Mouse (Mus musculus) forebrain, embryonic 10.5 days (tissue): ENCODE data around the gene 1700017B05Rik. TPM values are rescaled to one million over a fixed set of nuclear protein-coding genes. Genes with fewer than 3 reads are reported as not detected.
"Not testable (repeated sequence)": the region's sequence is repeated elsewhere in the genome, so short reads cannot be mapped to it uniquely, and the experiment has no call there.

Source experiments
- DNase-seq: peaks from one replicate; pipeline ENCODE4 v3.0.0-alpha.2; 2017; ENCODE audit warnings: low spot score; ENCODE audit errors: extremely low spot score
- H3K27ac ChIP-seq: fragments of 300-500 bp; sonication (generic); 2 replicates; pipeline ENCODE4 v1.5.1; 2016; ENCODE audit warnings: mild to moderate bottlenecking
- H3K27me3 ChIP-seq: fragments of 300-500 bp; sonication (generic); 2 replicates; pipeline ENCODE4 v1.6.1; 2016; ENCODE audit warnings: mild to moderate bottlenecking; ENCODE audit not compliant: poor library complexity, severe bottlenecking
- H3K36me3 ChIP-seq: fragments of 300-500 bp; sonication (generic); replicated peaks from 2 replicates; pipeline ENCODE4 v1.6.1; 2016; ENCODE audit warnings: mild to moderate bottlenecking, moderate library complexity
- H3K4me1 ChIP-seq: fragments of 300-500 bp; sonication (generic); 2 replicates; pipeline ENCODE4 v1.6.1; 2016
- H3K4me3 ChIP-seq: fragments of 300-500 bp; sonication (generic); 2 replicates; pipeline ENCODE4 v1.5.1; 2016; ENCODE audit warnings: mild to moderate bottlenecking, moderate library complexity
- H3K9me3 ChIP-seq: fragments of 300-500 bp; sonication (generic); 2 replicates; pipeline ENCODE4 v1.6.1; 2016; ENCODE audit warnings: mild to moderate bottlenecking, moderate library complexity
- WGBS: fragments of 180-500 bp; shearing (Covaris S2); methylation state at CpG from one replicate; pipeline ENCODE4 v1.1.7; 2016; 5-methylcytosine and 5-hydroxymethylcytosine counted together
- polyA plus RNA-seq: library from polyadenylated mRNA; unstranded; fragments of >200 nt; fragmentation: Nextera tagmentation; extraction: Ambion mirVana; gene quantifications from 2 replicates; pipeline ENCODE4 v1.2.1, GENCODE M21; 2016

Gene 1700017B05Rik
- polyA plus RNA-seq, 1 experiment from 2014 or later, result 14.8 TPM

DNA sequence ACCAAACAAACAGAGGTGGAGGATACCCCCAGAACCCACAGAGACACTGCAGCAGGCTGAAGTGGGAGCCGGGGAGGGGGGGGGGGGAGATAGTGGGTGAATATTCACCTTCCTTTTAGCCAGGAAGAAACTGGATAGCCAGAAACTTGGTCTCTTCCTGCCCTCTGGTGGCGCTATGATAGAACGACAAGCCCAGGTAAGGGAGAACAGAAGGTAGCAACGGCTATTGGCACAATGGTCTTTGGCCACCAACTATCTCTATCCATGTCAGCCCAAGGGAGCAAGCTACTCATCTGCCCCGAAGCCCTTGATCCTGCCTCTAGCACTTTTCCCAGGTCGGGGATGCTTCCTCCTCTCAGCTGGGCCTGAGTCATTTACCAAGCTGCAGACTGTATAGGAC lies 42.1 kb downstream of the 1700017B05Rik start:
- Histone ChIP-seq H3K4me3 (no peak overlapping the region), H3K36me3 (no peaks in the 10 kb centered on the region), H3K27ac (no peak overlapping the region), H3K9me3 (no peaks in the 10 kb centered on the region), H3K27me3 (no peaks in the 10 kb centered on the region), H3K4me1 (no peaks in the 10 kb centered on the region)
- 30% methylated on average over 6 of the region's 6 CpGs for WGBS
- DNase-seq, result no peak

DNA sequence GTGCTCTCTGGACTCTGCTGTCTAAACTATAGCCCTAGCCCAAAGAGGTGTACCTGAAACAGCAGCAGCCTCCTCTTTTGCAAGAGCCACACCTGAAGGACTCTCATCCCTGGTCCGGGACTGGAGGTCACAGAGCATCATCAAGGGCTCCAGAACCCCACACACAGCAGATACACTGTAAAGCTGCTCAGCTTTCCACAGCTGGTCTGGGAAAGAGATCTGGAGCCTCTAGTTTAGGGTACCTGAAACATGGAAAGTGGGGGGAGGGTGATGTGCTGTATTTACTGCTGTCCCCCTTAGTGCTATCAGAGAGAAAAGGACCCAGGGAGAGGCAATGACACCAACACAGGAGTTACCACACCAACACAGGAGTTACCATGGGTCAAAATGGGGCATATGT lies 42.9 kb downstream of the 1700017B05Rik start:
- 84% methylated on average over 1 of the region's 1 CpGs for WGBS

DNA sequence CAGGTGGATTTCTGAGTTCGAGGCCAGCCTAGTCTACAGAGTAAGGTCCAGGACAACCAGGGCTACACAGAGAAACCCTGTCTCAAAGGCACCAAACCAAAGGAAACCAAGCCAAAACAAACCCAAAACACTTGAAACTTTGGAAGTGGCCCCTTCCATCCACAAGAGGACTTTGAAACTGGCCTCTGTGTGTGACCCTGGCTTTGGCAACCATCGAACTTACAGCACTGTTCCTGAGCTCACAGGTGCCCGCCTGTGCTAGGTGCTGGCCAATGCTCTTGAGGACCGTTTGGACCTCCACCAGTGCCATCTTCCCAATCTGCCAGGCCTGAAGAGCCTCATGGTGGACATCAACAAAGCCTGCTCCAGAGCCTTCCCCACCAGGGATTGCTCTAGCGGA lies 43.6 kb downstream of the 1700017B05Rik start:
- 89% methylated on average over 5 of the region's 5 CpGs for WGBS
- no peak overlapping the region for H3K4me3 ChIP-seq
- no peaks in the 10 kb centered on the region for H3K27me3 ChIP-seq
- H3K4me1 ChIP-seq, result no peaks in the 10 kb centered on the region
- no peaks in the 10 kb centered on the region for H3K9me3 ChIP-seq
- H3K27ac ChIP-seq, result no peak overlapping the region
- no peaks in the 10 kb centered on the region for H3K36me3 ChIP-seq
- DNase-seq, result no peak

More for the DNA sequence above, 42.9 kb downstream of the 1700017B05Rik start:
- Histone ChIP-seq H3K4me1 (no peaks in the 10 kb centered on the region), H3K9me3 (no peaks in the 10 kb centered on the region), H3K27ac (no peak overlapping the region), H3K4me3 (no peak overlapping the region), H3K27me3 (no peaks in the 10 kb centered on the region), H3K36me3 (no peaks in the 10 kb centered on the region)
- no peak for DNase-seq

DNA sequence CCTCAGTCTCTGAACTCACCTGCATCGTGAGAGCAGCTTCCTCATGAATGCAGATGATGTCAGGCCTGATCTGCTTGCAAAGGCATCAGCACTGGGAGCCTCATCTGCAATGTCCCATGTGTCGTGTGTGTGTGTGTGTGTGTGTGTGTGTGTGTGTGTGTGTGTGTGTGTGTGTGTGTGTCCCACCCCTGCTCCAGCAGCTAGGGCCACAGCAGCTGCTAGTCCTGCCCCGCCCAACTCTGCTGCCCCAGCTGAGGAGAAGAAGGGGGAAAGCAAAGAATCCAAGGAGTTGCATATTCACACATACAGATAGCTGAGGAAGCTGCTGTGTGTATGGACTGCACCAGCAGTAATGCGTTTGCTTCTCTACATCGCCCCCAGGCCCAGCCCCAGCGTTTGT lies 45.2 kb downstream of the 1700017B05Rik start:
- Histone ChIP-seq H3K36me3 (no peaks in the 10 kb centered on the region), H3K4me1 (no peaks in the 10 kb centered on the region), H3K27me3 (no peaks in the 10 kb centered on the region), H3K4me3 (no peak overlapping the region), H3K27ac (no peak overlapping the region), H3K9me3 (no peaks in the 10 kb centered on the region)
- DNase-seq, result no peak
- WGBS, result 85% methylated on average over 6 of the region's 6 CpGs

DNA sequence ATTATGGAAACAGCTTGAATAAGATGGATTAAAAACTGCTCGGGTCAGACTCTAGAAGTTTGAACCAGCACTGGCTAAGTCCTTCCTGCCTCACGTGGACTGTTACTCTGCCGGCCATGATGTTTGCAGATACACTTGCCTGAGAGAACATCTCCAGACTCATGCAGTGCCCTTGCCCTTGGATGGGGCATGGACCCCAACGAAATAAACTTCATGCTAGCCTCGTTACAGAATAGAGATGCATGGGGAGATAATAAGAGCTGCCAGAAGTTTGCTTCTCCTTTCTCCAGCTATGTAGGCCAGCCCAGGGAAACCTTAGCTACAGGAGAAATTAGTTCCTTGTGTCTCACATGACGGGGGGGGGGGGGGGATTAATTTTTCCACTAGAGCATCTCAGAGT lies 47.9 kb downstream of the 1700017B05Rik start:
- Histone ChIP-seq H3K4me3 (no peak overlapping the region), H3K27me3 (no peaks in the 10 kb centered on the region), H3K9me3 (no peaks in the 10 kb centered on the region), H3K27ac (no peak overlapping the region), H3K36me3 (no peaks in the 10 kb centered on the region), H3K4me1 (no peaks in the 10 kb centered on the region)
- 81% methylated on average over 6 of the region's 6 CpGs for WGBS
- DNase-seq, result no peak

DNA sequence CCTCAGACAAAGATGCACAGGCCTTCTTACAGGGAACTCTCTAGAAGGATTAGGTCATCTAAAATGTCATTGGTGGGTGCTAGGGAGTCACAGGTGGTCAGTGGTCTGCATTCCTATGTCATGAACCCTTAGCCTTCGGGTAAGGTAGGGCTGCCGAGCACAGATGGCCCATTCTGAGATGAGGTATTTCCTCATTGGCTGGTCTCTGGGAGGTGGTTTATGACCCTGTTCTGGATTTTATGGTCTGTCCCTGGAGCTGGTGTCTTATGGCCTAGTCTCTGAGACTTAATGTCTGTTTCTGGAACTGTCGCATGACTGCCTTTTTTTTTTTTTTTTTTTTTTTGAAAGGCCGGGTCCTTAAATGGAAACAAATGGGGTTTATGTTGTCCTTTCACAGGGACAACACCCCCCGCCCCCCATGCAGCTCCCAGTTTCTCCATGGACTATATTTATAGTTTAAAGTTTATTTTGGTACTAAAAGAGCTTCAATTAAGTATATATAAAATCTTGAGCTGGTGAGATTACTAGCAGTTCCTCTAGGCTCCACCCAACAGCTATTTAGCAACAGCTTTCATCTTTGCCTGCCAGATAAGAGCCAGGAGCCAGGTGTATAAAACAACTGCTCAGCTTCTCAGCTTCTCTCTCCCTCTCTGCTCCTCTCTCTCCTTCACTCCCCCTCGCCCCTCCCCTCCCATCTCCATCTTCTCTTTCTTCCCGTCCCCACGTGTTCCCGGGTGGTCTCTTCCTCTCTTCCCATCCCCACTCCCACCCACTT lies 49.8 kb downstream of the 1700017B05Rik start:
- no peaks in the 10 kb centered on the region for H3K4me1 ChIP-seq
- no peak for DNase-seq
- H3K36me3 ChIP-seq, result no peaks in the 10 kb centered on the region
- H3K9me3 ChIP-seq, result no peaks in the 10 kb centered on the region
- no peak overlapping the region for H3K27ac ChIP-seq
- H3K4me3 ChIP-seq, result no peak overlapping the region
- 80% methylated on average over 9 of the region's 9 CpGs for WGBS
- H3K27me3 ChIP-seq, result no peaks in the 10 kb centered on the region

DNA sequence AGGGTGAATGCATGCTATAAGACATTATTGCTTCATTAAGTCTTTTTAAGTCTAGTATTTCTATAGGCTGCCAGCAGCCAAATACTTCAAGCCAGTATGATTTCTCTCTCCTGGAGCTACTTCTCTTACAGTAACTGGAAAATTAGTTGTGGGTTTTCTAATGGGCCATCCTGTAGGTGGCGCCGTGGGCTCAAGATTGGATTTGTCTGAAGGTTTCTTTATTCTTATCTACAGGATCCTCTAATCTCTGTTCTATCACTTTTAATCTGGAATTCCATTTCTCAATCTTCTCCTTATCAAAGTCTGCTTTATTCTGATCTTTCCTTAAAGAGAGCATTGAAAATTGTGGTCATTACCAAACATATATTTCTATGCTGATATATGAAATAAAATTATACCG lies 53.1 kb downstream of the 1700017B05Rik start:
- Histone ChIP-seq H3K36me3 (no peaks in the 10 kb centered on the region), H3K4me3 (no peak overlapping the region), H3K4me1 (no peaks in the 10 kb centered on the region), H3K9me3 (no peaks in the 10 kb centered on the region), H3K27ac (no peak overlapping the region), H3K27me3 (no peaks in the 10 kb centered on the region)
- no peak for DNase-seq
- 31% methylated on average over 3 of the region's 3 CpGs for WGBS

DNA sequence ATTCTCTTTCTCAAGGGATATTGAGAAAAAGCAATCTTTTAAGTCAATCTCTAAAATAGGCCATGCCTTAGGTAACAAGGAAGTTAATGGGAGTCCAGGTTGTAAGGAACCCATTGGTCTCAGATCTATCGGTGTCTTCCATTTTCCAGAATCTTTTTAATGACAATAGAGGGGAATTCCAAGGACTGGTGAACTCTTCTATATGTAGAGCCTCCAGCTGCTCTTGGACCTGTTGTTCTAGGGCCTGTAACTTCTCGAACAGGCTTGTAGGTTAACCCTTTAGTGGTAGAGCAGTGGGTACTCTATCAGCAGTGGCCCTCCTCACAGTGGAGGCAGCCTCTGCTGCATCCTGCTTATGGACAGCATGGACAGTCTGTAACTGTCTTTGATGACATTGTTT lies 55.5 kb downstream of the 1700017B05Rik start:
- no peak for DNase-seq
- Histone ChIP-seq H3K27me3 (no peaks in the 10 kb centered on the region), H3K4me3 (no peak overlapping the region), H3K27ac (no peak overlapping the region), H3K36me3 (no peaks in the 10 kb centered on the region), H3K4me1 (no peaks in the 10 kb centered on the region), H3K9me3 (no peaks in the 10 kb centered on the region)
- WGBS, result 76% methylated on average over 2 of the region's 2 CpGs

DNA sequence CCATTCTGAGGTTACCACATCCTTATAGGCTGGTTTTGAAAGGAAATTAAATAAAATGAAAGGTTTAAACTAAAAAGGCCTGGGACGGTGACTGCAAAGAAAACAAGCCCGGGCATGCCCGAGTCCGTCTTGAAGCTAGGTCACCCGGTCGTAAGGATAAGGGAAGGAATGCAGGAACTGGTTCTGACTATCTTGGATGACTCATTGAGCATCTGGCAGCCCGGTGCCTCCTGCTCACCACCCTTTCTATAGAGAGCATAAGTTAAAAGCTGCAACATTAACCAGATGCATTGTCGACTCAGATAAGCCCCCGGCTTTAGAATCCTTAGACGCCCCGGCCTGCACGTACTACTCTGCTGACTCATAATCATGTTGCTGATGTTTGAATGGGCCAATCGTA lies 58.8 kb downstream of the 1700017B05Rik start:
- not testable (repeated sequence) for H3K27ac ChIP-seq, H3K4me1 ChIP-seq, H3K36me3 ChIP-seq, H3K9me3 ChIP-seq, DNase-seq, H3K4me3 ChIP-seq, H3K27me3 ChIP-seq
- 91% methylated on average over 13 of the region's 13 CpGs for WGBS

Other genes with a start within 250 kb of the 1700017B05Rik start
- 53.9 and 54.5 TPM in 2 replicates for gene Sin3a, start 190.6 kb downstream of the 1700017B05Rik start, polyA plus RNA-seq
- gene Man2c1, start 131.9 kb downstream of the 1700017B05Rik start, polyA plus RNA-seq, result 63.3 and 68.8 TPM in 2 replicates
- gene Neil1, start 114.3 kb downstream of the 1700017B05Rik start, polyA plus RNA-seq, result 5.6 and 6.0 TPM in 2 replicates
- 106 and 111 TPM in 2 replicates for gene Commd4, start 104.3 kb downstream of the 1700017B05Rik start, polyA plus RNA-seq
- gene Trcg1, start 26.1 kb downstream of the 1700017B05Rik start, polyA plus RNA-seq, result 0.05 TPM in 1 of 2 replicates, not detected in the other
- 24.8 and 25.6 TPM in 2 replicates for gene Ppcdc, start 177.5 kb upstream of the 1700017B05Rik start, polyA plus RNA-seq
- 12.9 and 15.5 TPM in 2 replicates for gene Scamp5, start 205.4 kb upstream of the 1700017B05Rik start, polyA plus RNA-seq
- 1.2 and 1.4 TPM in 2 replicates for gene Rpp25, start 241.4 kb upstream of the 1700017B05Rik start, polyA plus RNA-seq